Mouse (Mus musculus) heart, adult 9 months (tissue): Measurements from ENCODE around the gene Kcnmb4.

Experiments
- DNase-seq, 2 experiments: peaks; one replicate each; pipeline ENCODE4 v3.0.0; 2022; ENCODE audit warnings: low spot score in 2 of 2

The Kcnmb4 gene

GRCm38 (mm10) chr10:116473759-116474549 is at the start of gene Kcnmb4:
Gene Kcnmb4 (minus strand): TSS chr10:116473878.
- no peak for DNase-seq

GRCm38 (mm10) chr10:116519588-116519987 is 45.9 kb upstream of the Kcnmb4 start:
- no peak for DNase-seq

- DNase-seq, result no peak
These were observed 41.9 kb upstream of the Kcnmb4 start for GRCm38 (mm10) chr10:116515590-116515989.

GRCm38 (mm10) chr10:116515158-116515557 is 41.5 kb upstream of the Kcnmb4 start:
- DNase-seq, result no peak

- DNase-seq, result no peak
These were observed 39.6 kb upstream of the Kcnmb4 start for GRCm38 (mm10) chr10:116513254-116513635.

GRCm38 (mm10) chr10:116512521-116513253 is 39.0 kb upstream of the Kcnmb4 start:
- DNase-seq, result peak in 1 of 2 experiments; percentile 4

- no peak for DNase-seq
These were observed 31.8 kb upstream of the Kcnmb4 start for GRCm38 (mm10) chr10:116505303-116506014.

GRCm38 (mm10) chr10:116492768-116493167 is 19.1 kb upstream of the Kcnmb4 start:
- no peak for DNase-seq

- DNase-seq, result no peak
These were observed 13.4 kb upstream of the Kcnmb4 start for GRCm38 (mm10) chr10:116486895-116487747.

- no peak for DNase-seq
These were observed 8.2 kb upstream of the Kcnmb4 start for GRCm38 (mm10) chr10:116481917-116482316.

GRCm38 (mm10) chr10:116480988-116481387 is 7.3 kb upstream of the Kcnmb4 start:
- DNase-seq, result no peak

- no peak for DNase-seq
These were observed 2.9 kb upstream of the Kcnmb4 start for GRCm38 (mm10) chr10:116476559-116476958.

GRCm38 (mm10) chr10:116475725-116476124 is 2.0 kb upstream of the Kcnmb4 start:
- no peak for DNase-seq

GRCm38 (mm10) chr10:116473071-116473758 is 463 bp downstream of the Kcnmb4 start:
- no peak for DNase-seq

- DNase-seq, result no peak
These were observed 1.1 kb downstream of the Kcnmb4 start for GRCm38 (mm10) chr10:116472579-116472978.

GRCm38 (mm10) chr10:116470306-116470925 is 3.3 kb downstream of the Kcnmb4 start:
- DNase-seq, result no peak

- DNase-seq, result no peak
These were observed 5.6 kb downstream of the Kcnmb4 start for GRCm38 (mm10) chr10:116468094-116468493.

GRCm38 (mm10) chr10:116463753-116464345 is 9.8 kb downstream of the Kcnmb4 start:
- DNase-seq, result no peak

- no peak for DNase-seq
These were observed 12.2 kb downstream of the Kcnmb4 start for GRCm38 (mm10) chr10:116461443-116461842.

GRCm38 (mm10) chr10:116458786-116459185 is 14.9 kb downstream of the Kcnmb4 start:
- no peak for DNase-seq
